Mouse (Mus musculus) CH12.LX (cell line): ENCODE measurements around the gene Bex3.

Source experiments
- CTCF ChIP-seq, 2 experiments: IDR thresholded peaks in 1 of 2; conservative IDR thresholded peaks in 1 of 2; 2 replicates each; pipeline ENCODE4 v1.5.1; 2011 to 2012; ENCODE audit warnings: low read depth in 2 of 2, low read length in 2 of 2, improper control_type of control experiment in 1 of 2, inconsistent platforms in 1 of 2, mild to moderate bottlenecking in 1 of 2, moderate library complexity in 1 of 2
- HCFC1 ChIP-seq: IDR thresholded peaks from 2 replicates; pipeline ENCODE4 v1.6.1; 2012; ENCODE audit warnings: low read depth, mild to moderate bottlenecking, inconsistent platforms, low read length, improper control_type of control experiment
- JUND ChIP-seq: conservative IDR thresholded peaks from 2 replicates; pipeline ENCODE4 v1.6.1; 2011; ENCODE audit warnings: low read depth, low read length, improper control_type of control experiment
- MAX ChIP-seq: IDR thresholded peaks from 2 replicates; pipeline ENCODE4 v1.6.1; 2011; ENCODE audit warnings: low read length, improper control_type of control experiment
- MEF2A ChIP-seq: IDR thresholded peaks from 2 replicates; pipeline ENCODE4 v1.6.1; 2014; ENCODE audit warnings: low read depth, mild to moderate bottlenecking, inconsistent platforms, low read length, improper control_type of control experiment, borderline replicate concordance
- MXI1 ChIP-seq: IDR thresholded peaks from 2 replicates; pipeline ENCODE4 v1.6.1; 2011; ENCODE audit warnings: mild to moderate bottlenecking, low read depth, low read length, improper control_type of control experiment
- POLR2A ChIP-seq: IDR thresholded peaks from 2 replicates; pipeline ENCODE4 v1.6.1; 2011; ENCODE audit warnings: low read depth, mild to moderate bottlenecking, improper control_type of control experiment, low read length
- RCOR1 ChIP-seq: conservative IDR thresholded peaks from 2 replicates; pipeline ENCODE4 v1.6.1; 2012; ENCODE audit warnings: low read depth, mild to moderate bottlenecking, inconsistent platforms, low read length, improper control_type of control experiment
- SIN3A ChIP-seq: IDR thresholded peaks from 2 replicates; pipeline ENCODE4 v1.6.1; 2012; ENCODE audit warnings: low read length, improper control_type of control experiment, inconsistent platforms
- USF1 ChIP-seq: IDR thresholded peaks from 2 replicates; pipeline ENCODE4 v1.6.1; 2014; ENCODE audit warnings: low read depth, mild to moderate bottlenecking, inconsistent platforms, low read length, improper control_type of control experiment
- ZMIZ1 ChIP-seq: IDR thresholded peaks from 2 replicates; pipeline ENCODE4 v1.6.1; 2012; ENCODE audit warnings: low read depth, mild to moderate bottlenecking, inconsistent platforms, low read length, improper control_type of control experiment

DNA sequence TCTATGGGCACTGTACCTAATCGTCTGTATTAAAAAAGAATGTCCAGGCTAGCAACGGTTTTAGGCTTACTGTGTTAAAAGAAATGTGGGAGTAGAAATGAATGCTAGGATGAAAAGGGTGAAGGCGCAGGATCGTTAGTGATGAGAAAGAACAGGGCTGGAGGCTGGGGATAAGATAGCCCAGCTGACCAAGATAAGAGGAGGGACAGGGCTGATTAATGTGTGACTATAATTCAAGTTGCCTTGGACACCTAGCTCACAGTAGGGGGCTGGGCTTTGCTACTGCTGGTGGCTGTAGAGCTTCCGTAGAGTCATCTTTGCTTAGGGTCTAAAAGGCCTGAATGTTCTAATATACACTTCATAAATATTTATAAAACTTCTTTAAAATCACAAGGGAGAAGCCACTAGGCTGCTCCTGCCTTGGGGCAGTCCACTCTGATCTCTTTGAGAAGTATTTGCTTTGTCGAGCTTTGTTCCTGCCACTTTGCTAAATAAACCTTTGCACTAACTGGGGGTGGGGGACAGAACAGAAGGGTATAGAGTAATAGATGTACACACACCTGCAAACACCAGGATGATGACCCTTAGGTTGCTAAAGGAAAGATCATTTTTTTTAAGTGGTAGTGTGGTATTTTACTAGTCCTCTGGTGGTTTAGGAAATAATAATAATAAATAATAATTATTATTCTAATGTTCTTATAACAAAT lies 17.9 kb upstream of the Bex3 start:
- TF ChIP-seq MEF2A: no peak
- no peak for TF ChIP-seq CTCF (conservative IDR thresholded peaks at IDR 0.05 in 1 of 2, IDR thresholded peaks at IDR 0.05 in 1 of 2; ENCODE audit: low read depth in 2 of 2, low read length in 2 of 2)
- no peak for TF ChIP-seq MAX
- no peak for TF ChIP-seq MXI1
- TF ChIP-seq SIN3A: no peak
- TF ChIP-seq POLR2A: no peak
- no peak for TF ChIP-seq USF1
- no peak for TF ChIP-seq RCOR1
- TF ChIP-seq ZMIZ1: no peak
- TF ChIP-seq HCFC1: no peak
- TF ChIP-seq JUND: no peak
